Mouse (Mus musculus) G1E (cell line): ENCODE data around the gene Scn1b. TPM values are rescaled to one million over a fixed set of nuclear protein-coding genes. Genes with fewer than 3 reads are reported as not detected.

ENCODE experiments used
- ATAC-seq: 2 replicates; pipeline ENCODE4 v1.8.0; 2016; ENCODE audit warnings: mild to moderate bottlenecking; ENCODE audit not compliant: insufficient number of reproducible peaks, poor library complexity, low FRiP score, severe bottlenecking; ENCODE audit errors: extremely low read depth
- DNase-seq: peaks from one replicate; pipeline ENCODE4 v3.0.0; 2012; ENCODE audit warnings: low spot score
- H3K27me3 ChIP-seq: 2 replicates; pipeline ENCODE4 v1.6.1; 2012; ENCODE audit warnings: mild to moderate bottlenecking, low read length, inconsistent platforms; ENCODE audit not compliant: insufficient read depth
- H3K36me3 ChIP-seq: replicated peaks from 2 replicates; pipeline ENCODE3; 2012; ENCODE audit warnings: mild to moderate bottlenecking, inconsistent platforms
- H3K4me1 ChIP-seq: 2 replicates; pipeline ENCODE4 v1.6.1; 2012; ENCODE audit warnings: low read depth, low read length, inconsistent platforms, mixed read lengths; ENCODE audit not compliant: insufficient read depth
- H3K4me3 ChIP-seq: 2 replicates; pipeline ENCODE4 v1.5.1; 2012; ENCODE audit warnings: low read depth, mild to moderate bottlenecking, inconsistent platforms, low read length, moderate library complexity, mixed read lengths
- H3K9me3 ChIP-seq: replicated peaks from 2 replicates; pipeline ENCODE4 v1.6.1; 2012; ENCODE audit warnings: inconsistent platforms
- CTCF ChIP-seq: IDR thresholded peaks from 2 replicates; pipeline ENCODE4 v1.5.1; 2012; ENCODE audit warnings: low read depth, low read length, inconsistent platforms, mixed read lengths
- GATA1 ChIP-seq: IDR thresholded peaks from 2 replicates; pipeline ENCODE4 v1.6.1; 2012; ENCODE audit warnings: borderline replicate concordance, low read length, inconsistent platforms, mixed read lengths
- GATA2 ChIP-seq: IDR thresholded peaks from 2 replicates; pipeline ENCODE4 v1.6.1; 2012; ENCODE audit warnings: low read depth, low read length, inconsistent platforms, borderline replicate concordance
- POLR2AphosphoS5 ChIP-seq: IDR thresholded peaks from 2 replicates; pipeline ENCODE4 v1.6.1; 2012; ENCODE audit warnings: low read depth, low read length, inconsistent platforms; ENCODE audit not compliant: insufficient replicate concordance
- TAL1 ChIP-seq: conservative IDR thresholded peaks from 2 replicates; pipeline ENCODE4 v1.6.1; 2012; ENCODE audit warnings: low read depth, low read length, inconsistent platforms, mixed read lengths
- polyA plus RNA-seq: library from polyadenylated mRNA; stranded (reverse); fragments of >175 nt; gene quantifications from 2 replicates; pipeline ENCODE4 v1.2.3, GENCODE M21; 2012
- total RNA-seq, 2 experiments: library from RNA; stranded (forward) in 1 of 2; stranded (reverse) in 1 of 2; fragments of 200-1000 nt in 1 of 2; fragments of >200 nt in 1 of 2; fragmentation: Nextera tagmentation in 1 of 2; gene quantifications; 2 replicates each; pipeline ENCODE4 v1.2.3; 2014 to 2017

Gene Scn1b
- total and polyA plus RNA-seq, 3 experiments: not detected

DNA sequence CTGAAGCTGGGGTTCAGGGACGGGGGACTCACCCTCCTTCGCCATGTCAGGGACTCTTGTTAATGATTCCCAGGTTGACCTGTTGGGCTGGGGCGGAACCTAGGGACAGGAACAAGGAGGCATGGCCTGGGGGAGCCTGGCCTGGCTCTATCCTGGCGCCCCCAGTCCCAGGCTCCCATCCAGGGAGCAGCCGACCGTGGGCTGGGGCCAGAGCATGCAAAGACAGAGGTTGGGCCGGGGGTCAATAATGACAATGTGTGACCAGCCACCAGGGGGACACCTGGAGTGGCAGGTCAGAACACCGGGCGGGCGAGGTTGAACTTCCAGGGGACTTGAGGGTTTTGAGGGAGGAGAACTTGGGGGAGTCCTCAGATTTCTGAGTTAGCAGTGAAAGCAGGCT, 12.2 kb downstream of the Scn1b start:
- Histone ChIP-seq H3K27me3 (no peaks in the 10 kb centered on the region; the same call in 1 of the 2 replicates), H3K36me3 (no peaks in the 10 kb centered on the region), H3K9me3 (peaks cover 60% of the 10 kb centered on the region), H3K4me1 (no peaks in the 10 kb centered on the region), H3K4me3 (no peak overlapping the region)
- no peak for DNase-seq
- no peak for TF ChIP-seq GATA2
- ATAC-seq: no peak

DNA sequence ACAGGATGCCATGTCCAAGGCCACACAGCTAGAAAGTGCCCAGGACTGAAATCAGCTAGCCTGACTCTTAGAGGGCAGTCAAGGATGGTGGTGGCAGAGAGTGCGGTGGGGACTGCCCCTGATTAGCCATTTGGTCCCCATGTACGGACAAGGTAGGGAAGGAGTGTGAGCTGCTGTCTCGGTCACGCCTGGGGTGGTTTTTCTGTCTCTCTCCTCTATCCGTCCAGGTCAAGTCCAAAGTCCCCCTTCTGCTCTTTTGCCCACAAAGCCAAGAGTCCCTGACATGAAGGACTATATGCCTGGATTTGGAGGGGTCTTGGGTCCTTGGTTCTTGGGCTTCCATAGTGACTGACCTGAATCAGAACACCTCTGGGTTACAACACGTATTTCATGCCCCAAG, 13.0 kb downstream of the Scn1b start:
- TF ChIP-seq TAL1 (no peak), GATA1 (no peak), CTCF (no peak), POLR2AphosphoS5 (no peak), GATA2 (no peak)
- Histone ChIP-seq H3K27me3 (no peaks in the 10 kb centered on the region), H3K4me1 (no peaks in the 10 kb centered on the region)

DNA sequence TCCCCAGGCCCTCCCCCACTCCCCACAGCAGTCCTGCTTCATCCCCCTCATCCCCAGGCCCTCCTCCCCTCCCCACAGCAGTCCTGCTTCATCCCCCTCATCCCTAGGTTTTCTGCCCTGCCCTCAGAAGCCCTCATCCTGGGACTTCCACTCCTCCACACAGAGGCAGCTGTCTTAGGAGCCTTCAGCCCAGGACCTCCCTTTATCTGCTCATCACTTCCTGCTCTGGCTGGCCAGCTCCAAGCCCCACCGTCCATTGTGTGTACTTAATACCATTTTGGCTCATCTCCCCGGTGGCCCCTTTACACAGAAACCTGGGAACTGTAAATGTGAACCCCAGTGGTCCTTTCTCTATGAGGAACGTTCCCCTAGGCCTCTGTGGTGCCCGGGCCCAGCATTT, 14.8 kb downstream of the Scn1b start:
- no peak overlapping the region for H3K4me3 ChIP-seq
- ATAC-seq (no peak), DNase-seq (no peak)
- H3K27me3 ChIP-seq: no peaks in the 10 kb centered on the region
- no peak for TF ChIP-seq POLR2AphosphoS5
- no peak for TF ChIP-seq GATA1
- TF ChIP-seq GATA2: no peak
- TF ChIP-seq CTCF: no peak
- TF ChIP-seq TAL1: no peak
- peaks cover 53% of the 10 kb centered on the region for H3K9me3 ChIP-seq
- no peaks in the 10 kb centered on the region for H3K4me1 ChIP-seq
- no peaks in the 10 kb centered on the region for H3K36me3 ChIP-seq

More for the DNA sequence above, 13.0 kb downstream of the Scn1b start:
- DNase-seq (no peak), ATAC-seq (no peak)
- Histone ChIP-seq H3K4me3 (no peak overlapping the region), H3K36me3 (no peaks in the 10 kb centered on the region), H3K9me3 (peaks cover 58% of the 10 kb centered on the region)

DNA sequence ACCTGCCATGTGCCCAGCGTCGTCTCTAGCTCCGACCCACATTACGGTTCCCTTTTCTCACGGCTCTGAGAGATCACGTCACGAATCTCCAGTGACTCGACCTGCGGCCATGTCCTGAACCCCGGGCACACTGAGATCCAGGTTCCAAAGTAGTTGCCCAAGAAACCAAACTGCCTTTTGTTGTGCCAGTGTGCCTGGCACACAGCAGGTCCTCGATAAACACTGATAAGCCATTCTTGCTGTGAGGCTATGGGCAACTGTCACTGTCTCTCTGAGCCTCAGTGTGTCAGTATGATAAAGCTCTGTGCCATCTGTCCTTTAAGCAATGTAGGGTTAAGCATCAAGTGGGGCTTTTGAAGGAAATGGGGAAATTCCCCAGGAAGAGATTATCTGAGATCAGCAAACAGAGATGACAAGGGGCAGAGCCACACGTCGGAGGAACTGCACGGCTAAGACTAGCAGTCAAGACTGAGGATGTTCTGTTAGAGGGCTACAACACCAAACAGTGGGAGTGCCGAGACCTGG, 15.9 kb downstream of the Scn1b start:
- TF ChIP-seq CTCF: no peak
- TF ChIP-seq TAL1: no peak
- TF ChIP-seq POLR2AphosphoS5: no peak
- no peak for TF ChIP-seq GATA1
- no peak for TF ChIP-seq GATA2
- DNase-seq (no peak), ATAC-seq (no peak)
- Histone ChIP-seq H3K4me1 (no peaks in the 10 kb centered on the region), H3K9me3 (peaks cover 47% of the 10 kb centered on the region), H3K4me3 (no peak overlapping the region), H3K36me3 (no peaks in the 10 kb centered on the region), H3K27me3 (no peaks in the 10 kb centered on the region)

DNA sequence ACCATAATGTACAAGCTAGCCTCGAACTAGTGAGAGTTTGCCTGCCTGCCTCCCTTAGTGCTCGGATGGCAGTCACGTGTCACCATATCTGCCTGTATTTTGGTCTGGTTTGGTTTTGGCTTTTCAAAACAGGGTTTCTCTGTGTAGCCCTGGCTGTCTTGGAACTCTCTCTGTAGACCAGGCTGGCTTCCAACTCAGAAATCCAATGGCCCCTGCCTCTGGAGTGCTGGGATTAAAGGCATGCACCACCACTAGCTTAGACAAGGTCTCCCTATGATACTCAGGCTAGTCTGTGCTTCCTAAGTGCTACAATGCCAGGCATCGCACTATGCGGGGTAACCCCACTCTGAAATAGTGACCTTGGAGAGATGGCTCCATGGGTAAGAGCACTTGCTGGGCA, 17.0 kb downstream of the Scn1b start:
- DNase-seq: no peak
- H3K4me1 ChIP-seq: no peaks in the 10 kb centered on the region
- no peak overlapping the region for H3K4me3 ChIP-seq
- H3K9me3 ChIP-seq: peaks cover 45% of the 10 kb centered on the region
- H3K27me3 ChIP-seq: no peaks in the 10 kb centered on the region
- no peaks in the 10 kb centered on the region for H3K36me3 ChIP-seq
- no peak for TF ChIP-seq CTCF
- TF ChIP-seq POLR2AphosphoS5: no peak
- no peak for TF ChIP-seq GATA1
- ATAC-seq: no peak

DNA sequence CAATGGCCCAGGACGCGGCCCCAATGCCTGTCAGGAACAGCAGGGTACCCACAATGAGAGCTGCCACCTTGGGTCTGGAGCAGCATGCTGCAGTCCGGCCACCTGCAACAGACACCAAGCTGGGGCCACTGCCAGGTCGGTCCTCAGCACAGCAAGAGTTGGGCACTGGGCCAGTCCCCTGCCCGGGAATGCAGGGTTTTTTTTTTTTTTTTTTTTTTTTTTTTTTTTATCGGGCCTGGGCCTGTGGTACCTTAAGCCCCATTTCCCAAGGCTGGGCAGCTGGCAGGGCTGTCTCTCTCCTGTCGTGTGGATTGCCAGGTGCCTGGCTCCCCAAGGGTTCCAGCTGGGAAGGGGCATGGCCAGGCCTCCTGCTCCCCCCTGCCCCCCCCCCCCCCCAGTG, 17.7 kb downstream of the Scn1b start:
- ATAC-seq (no peak), DNase-seq (no peak)
- TF ChIP-seq GATA2 (no peak), GATA1 (no peak), CTCF (no peak), POLR2AphosphoS5 (no peak), TAL1 (no peak)
- Histone ChIP-seq H3K27me3 (no peaks in the 10 kb centered on the region), H3K4me3 (no peak overlapping the region), H3K36me3 (no peaks in the 10 kb centered on the region), H3K9me3 (peaks cover 38% of the 10 kb centered on the region), H3K4me1 (no peaks in the 10 kb centered on the region)

DNA sequence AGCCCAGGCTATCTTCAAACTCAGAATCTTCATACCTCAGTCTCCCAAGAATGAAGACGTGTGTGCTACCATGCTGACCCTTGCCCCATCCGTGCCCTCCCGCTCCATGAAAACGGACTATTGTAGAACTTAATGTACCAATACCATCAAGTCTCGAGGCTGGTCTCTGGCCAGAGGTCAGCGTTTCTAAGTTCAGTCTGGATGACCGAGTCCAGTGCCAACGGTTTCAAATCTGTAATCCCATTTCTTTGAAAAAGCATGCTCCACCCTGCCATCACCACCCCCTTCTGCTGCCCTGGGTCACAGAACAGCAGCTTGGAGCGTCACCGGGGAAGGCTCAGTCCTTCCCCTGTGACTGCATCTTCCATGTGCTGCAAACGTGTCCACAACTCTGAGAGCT, 19.0 kb downstream of the Scn1b start:
- no peak for ATAC-seq
- Histone ChIP-seq H3K4me3 (no peak overlapping the region), H3K36me3 (no peaks in the 10 kb centered on the region), H3K4me1 (no peaks in the 10 kb centered on the region), H3K9me3 (peaks cover 37% of the 10 kb centered on the region), H3K27me3 (peaks cover 2% of the 10 kb centered on the region; the same call in 1 of the 2 replicates)
- DNase-seq: no peak
- TF ChIP-seq CTCF (no peak), TAL1 (no peak), GATA1 (no peak), POLR2AphosphoS5 (no peak), GATA2 (no peak)
